Mouse (Mus musculus) ovary, postnatal 36 days (tissue): Measurements from ENCODE around the gene Efs.

ENCODE experiments used
- DNase-seq: peaks from one replicate; pipeline ENCODE4 v3.0.0; 2022; ENCODE audit warnings: low spot score, mixed read lengths

Efs gene

DNA sequence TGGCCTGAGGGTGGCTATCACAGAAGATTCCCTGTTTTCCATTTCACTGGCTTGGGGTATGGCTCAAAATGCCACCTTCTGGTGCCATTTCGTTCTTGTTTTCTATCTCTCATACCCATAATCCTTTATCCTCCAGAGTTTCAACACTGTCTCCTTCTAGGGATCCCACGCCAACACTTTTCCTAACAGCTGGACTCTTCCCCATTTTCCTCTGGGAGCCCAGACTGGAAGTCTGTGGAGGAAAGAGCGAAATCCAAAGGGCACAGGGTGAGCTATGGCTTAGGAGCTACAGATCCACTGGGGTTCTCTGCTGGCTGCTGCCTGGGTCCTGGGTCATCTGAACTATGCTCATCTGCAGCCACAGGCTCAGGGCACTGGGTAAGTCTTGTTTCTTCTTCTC lies 51.8 kb downstream of the Efs start:
- no peak for DNase-seq

DNA sequence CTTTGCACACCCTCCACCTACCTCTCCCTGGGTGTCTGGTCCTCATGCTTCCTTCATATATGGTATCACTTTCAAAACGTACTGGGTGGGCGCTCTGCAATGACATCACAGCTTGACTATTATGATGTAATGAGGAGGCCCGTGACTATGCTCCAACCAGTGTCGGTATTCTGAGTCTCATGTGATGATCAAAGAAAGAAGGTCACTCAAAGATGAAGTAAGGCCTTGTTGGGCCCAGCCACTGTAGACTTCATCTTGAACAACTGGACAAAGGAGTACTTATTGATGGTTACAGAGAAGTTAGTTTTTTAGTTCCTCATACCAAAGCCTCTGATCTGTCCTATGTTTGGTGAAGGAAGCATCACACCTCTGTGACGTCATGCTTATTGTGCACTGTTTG lies 55.1 kb downstream of the Efs start, which contains the start of gene Homez:
TSS of gene Homez (minus strand) at position 101 of the 400 bp plus-strand sequence.
- no peak for DNase-seq

DNA sequence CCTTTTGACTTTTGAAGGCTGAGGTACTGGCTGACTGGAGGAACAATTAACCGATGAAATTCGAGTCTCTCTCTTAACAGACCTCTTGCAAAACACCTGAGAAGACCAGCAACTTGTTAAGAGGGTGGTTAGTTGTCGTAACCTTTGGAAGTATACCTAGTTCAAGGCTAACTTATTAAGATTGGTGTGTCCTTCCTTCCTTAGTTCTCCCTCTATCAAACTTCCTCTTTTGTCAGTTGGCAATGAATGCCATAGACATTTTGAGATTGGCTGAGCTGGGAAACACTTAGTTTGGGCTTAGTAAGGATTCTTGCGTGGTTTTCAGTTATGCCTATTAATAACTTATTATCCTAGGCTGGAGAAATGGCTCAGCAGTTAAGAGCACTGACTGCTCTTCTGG lies 57.9 kb downstream of the Efs start:
- DNase-seq: no peak

DNA sequence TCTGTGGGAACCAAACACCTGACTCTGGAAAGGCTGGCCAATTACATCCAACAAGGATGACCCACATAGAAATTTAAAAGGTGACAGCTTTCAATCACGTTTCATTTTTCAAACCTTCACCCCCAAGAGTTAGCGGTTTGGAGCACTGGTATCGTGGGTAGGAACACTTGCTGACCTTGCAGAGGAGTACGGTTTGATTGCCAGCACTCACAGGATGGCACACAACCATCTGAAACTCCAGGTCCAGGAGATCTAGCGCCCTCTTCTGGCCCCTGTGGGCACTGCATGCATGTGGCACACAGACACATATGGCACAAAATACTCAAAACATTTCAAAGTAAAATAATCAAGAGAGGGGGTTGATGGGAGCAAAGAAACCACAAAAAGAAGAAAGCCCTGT lies 59.0 kb downstream of the Efs start:
- DNase-seq: no peak
